Mouse (Mus musculus) forebrain, embryonic 14.5 days (tissue): Measurements from ENCODE around the gene Prkar2a. TPM values are rescaled to one million over a fixed set of nuclear protein-coding genes. Genes with fewer than 3 reads are reported as not detected.

ENCODE experiments used
- ATAC-seq: fragments of 200-750 bp; cut with Nextera tagmentation; 2 replicates; pipeline ENCODE4 v1.8.0; 2017; ENCODE audit warnings: mild to moderate bottlenecking, moderate library complexity
- DNase-seq: peaks from one replicate; pipeline ENCODE4 v3.0.0-alpha.2; 2015; ENCODE audit warnings: low spot score
- H3K27ac ChIP-seq: fragments of 300-500 bp; sonication (generic); 2 replicates; pipeline ENCODE4 v1.5.1; 2014; ENCODE audit warnings: low read depth, mild to moderate bottlenecking, control low read depth, low read length, moderate library complexity
- H3K27me3 ChIP-seq: fragments of 300-500 bp; sonication (generic); replicated peaks from 2 replicates; pipeline ENCODE4 v1.6.1; 2014; ENCODE audit warnings: low read length, control low read depth, mixed read lengths; ENCODE audit not compliant: control insufficient read depth, insufficient read depth
- H3K36me3 ChIP-seq: fragments of 300-500 bp; sonication (generic); 2 replicates; pipeline ENCODE4 v1.6.1; 2014; ENCODE audit warnings: low read length, control low read depth; ENCODE audit not compliant: control insufficient read depth, insufficient read depth
- H3K4me1 ChIP-seq: fragments of 300-500 bp; sonication (generic); 2 replicates; pipeline ENCODE4 v1.6.1; 2014; ENCODE audit warnings: antibody characterized with exemption, low read length, control low read depth; ENCODE audit not compliant: control insufficient read depth, insufficient read depth
- H3K4me2 ChIP-seq: fragments of 300-500 bp; sonication (generic); 2 replicates; pipeline ENCODE4 v1.6.1; 2014; ENCODE audit warnings: mild to moderate bottlenecking, control low read depth, low read length
- H3K4me3 ChIP-seq: fragments of 300-500 bp; sonication (generic); 2 replicates; pipeline ENCODE4 v1.5.1; 2014; ENCODE audit warnings: low read depth, low read length, control low read depth
- H3K9ac ChIP-seq: fragments of 300-500 bp; sonication (generic); 2 replicates; pipeline ENCODE4 v1.6.1; 2014; ENCODE audit warnings: mild to moderate bottlenecking, low read length, control low read depth, moderate library complexity
- H3K9me3 ChIP-seq: fragments of 300-500 bp; sonication (generic); replicated peaks from 2 replicates; pipeline ENCODE4 v1.6.1; 2016; ENCODE audit warnings: low read length, control low read depth, mixed read lengths; ENCODE audit not compliant: control insufficient read depth
- WGBS: fragments of 180-500 bp; shearing (Covaris S2); extraction: QIAGEN DNeasy Blood & Tissue Kit; methylation state at CpG from one replicate; pipeline ENCODE4 v1.1.7; 2014; 5-methylcytosine and 5-hydroxymethylcytosine counted together
- polyA plus RNA-seq: library from polyadenylated mRNA; unstranded; fragments of >200 nt; fragmentation: Nextera tagmentation; extraction: Ambion mirVana; gene quantifications from 2 replicates; pipeline ENCODE4 v1.2.1, GENCODE M21; 2014

The Prkar2a gene
- polyA plus RNA-seq, 1 experiment from 2014 or later = 32.4 TPM

- no peak for ATAC-seq
- Histone ChIP-seq H3K4me1 (0 out of 2 replicates have a peak, but pooled peaks cover 4% of the 10 kb centered on the region), H3K9ac (0 out of 2 replicates have a peak overlapping the region, but pooled peaks have one; percentile 21), H3K9me3 (no peaks in the 10 kb centered on the region), H3K4me2 (no peak overlapping the region), H3K36me3 (no peaks in the 10 kb centered on the region), H3K27ac (peak overlapping the region; percentile 39; the same call in 1 of the 2 replicates), H3K27me3 (no peaks in the 10 kb centered on the region), H3K4me3 (no peak overlapping the region)
- no peak for DNase-seq
- WGBS = 41% methylated on average over 12 of the region's 12 CpGs
These were observed 14.4 kb downstream of the Prkar2a start for GRCm38 (mm10) chr9:108703373-108704110.

GRCm38 (mm10) chr9:108704591-108704990 is 15.5 kb downstream of the Prkar2a start:
- Histone ChIP-seq H3K4me1 (0 out of 2 replicates have a peak, but pooled peaks cover 4% of the 10 kb centered on the region), H3K36me3 (no peaks in the 10 kb centered on the region), H3K27ac (no peak overlapping the region), H3K4me3 (no peak overlapping the region), H3K9me3 (no peaks in the 10 kb centered on the region), H3K4me2 (no peak overlapping the region), H3K9ac (no peak overlapping the region), H3K27me3 (no peaks in the 10 kb centered on the region)
- DNase-seq (no peak), ATAC-seq (no peak)
- 82% methylated on average over 7 of the region's 7 CpGs for WGBS

- H3K9me3 ChIP-seq = no peaks in the 10 kb centered on the region
- no peak overlapping the region for H3K4me3 ChIP-seq
- DNase-seq = no peak
- 92% methylated on average over 2 of the region's 2 CpGs for whole genome bisulfite sequencing
- no peak overlapping the region for H3K9ac ChIP-seq
- no peak overlapping the region for H3K27ac ChIP-seq
- no peak for ATAC-seq
- H3K4me1 ChIP-seq = 0 out of 2 replicates have a peak, but pooled peaks cover 4% of the 10 kb centered on the region
- H3K4me2 ChIP-seq = no peak overlapping the region
- no peaks in the 10 kb centered on the region for H3K27me3 ChIP-seq
- H3K36me3 ChIP-seq = no peaks in the 10 kb centered on the region
These were observed 18.1 kb downstream of the Prkar2a start for GRCm38 (mm10) chr9:108707212-108707611.

- H3K4me1 ChIP-seq = 0 out of 2 replicates have a peak, but pooled peaks cover 2% of the 10 kb centered on the region
- no peak overlapping the region for H3K9ac ChIP-seq
- H3K4me3 ChIP-seq = no peak overlapping the region
- H3K36me3 ChIP-seq = no peaks in the 10 kb centered on the region
- no peaks in the 10 kb centered on the region for H3K27me3 ChIP-seq
- H3K27ac ChIP-seq = no peak overlapping the region
- no peak overlapping the region for H3K4me2 ChIP-seq
- DNase-seq = no peak
- ATAC-seq = no peak
- no peaks in the 10 kb centered on the region for H3K9me3 ChIP-seq
- 92% methylated on average over 8 of the region's 8 CpGs for WGBS
These were observed 19.7 kb downstream of the Prkar2a start for GRCm38 (mm10) chr9:108708833-108709232.

- Histone ChIP-seq H3K27ac (no peak overlapping the region), H3K4me2 (no peak overlapping the region)
These were observed 21.7 kb downstream of the Prkar2a start for GRCm38 (mm10) chr9:108710767-108711166.

GRCm38 (mm10) chr9:108716199-108716598 is 27.1 kb downstream of the Prkar2a start:
- H3K27ac ChIP-seq = no peak overlapping the region
- ATAC-seq = no peak
- no peaks in the 10 kb centered on the region for H3K9me3 ChIP-seq
- WGBS = 89% methylated on average over 4 of the region's 4 CpGs
- H3K36me3 ChIP-seq = peaks cover 20% of the 10 kb centered on the region
- no peaks in the 10 kb centered on the region for H3K27me3 ChIP-seq
- no peak overlapping the region for H3K4me3 ChIP-seq
- DNase-seq = no peak
- H3K4me1 ChIP-seq = no peaks in the 10 kb centered on the region
- H3K9ac ChIP-seq = no peak overlapping the region
- H3K4me2 ChIP-seq = no peak overlapping the region

More at GRCm38 (mm10) chr9:108710767-108711166, 21.7 kb downstream of the Prkar2a start:
- H3K9me3 ChIP-seq = no peaks in the 10 kb centered on the region
- no peak overlapping the region for H3K4me3 ChIP-seq
- H3K36me3 ChIP-seq = no peaks in the 10 kb centered on the region
- no peaks in the 10 kb centered on the region for H3K27me3 ChIP-seq
- ATAC-seq = no peak
- H3K9ac ChIP-seq = no peak overlapping the region
- H3K4me1 ChIP-seq = no peaks in the 10 kb centered on the region
- DNase-seq = no peak
- WGBS = 83% methylated on average over 7 of the region's 7 CpGs

- Histone ChIP-seq H3K4me3 (no peak overlapping the region), H3K27me3 (no peaks in the 10 kb centered on the region), H3K4me2 (no peak overlapping the region), H3K9me3 (no peaks in the 10 kb centered on the region), H3K9ac (no peak overlapping the region), H3K4me1 (no peaks in the 10 kb centered on the region), H3K36me3 (peaks cover 24% of the 10 kb centered on the region; the same call in 1 of the 2 replicates), H3K27ac (no peak overlapping the region)
- no peak for ATAC-seq
- no peak for DNase-seq
- WGBS = 26% methylated on average over 2 of the region's 2 CpGs
These were observed 34.6 kb downstream of the Prkar2a start for GRCm38 (mm10) chr9:108723751-108724150.

GRCm38 (mm10) chr9:108726116-108726515 is 37.0 kb downstream of the Prkar2a start:
- H3K4me3 ChIP-seq = no peak overlapping the region
- DNase-seq (no peak), ATAC-seq (no peak)
- WGBS = 95% methylated on average over 5 of the region's 5 CpGs
- peaks cover 19% of the 10 kb centered on the region; the same call in 1 of the 2 replicates for H3K36me3 ChIP-seq
- H3K9me3 ChIP-seq = no peaks in the 10 kb centered on the region
- H3K4me1 ChIP-seq = no peaks in the 10 kb centered on the region
- no peak overlapping the region for H3K27ac ChIP-seq
- no peaks in the 10 kb centered on the region for H3K27me3 ChIP-seq
- H3K4me2 ChIP-seq = no peak overlapping the region
- no peak overlapping the region for H3K9ac ChIP-seq

- H3K27ac ChIP-seq = no peak overlapping the region
- DNase-seq = peak; percentile 20
- H3K4me2 ChIP-seq = no peak overlapping the region
- peaks cover 23% of the 10 kb centered on the region; the same call in 1 of the 2 replicates for H3K36me3 ChIP-seq
- H3K9me3 ChIP-seq = no peaks in the 10 kb centered on the region
- no peak for ATAC-seq
- no peak overlapping the region for H3K4me3 ChIP-seq
- H3K27me3 ChIP-seq = no peaks in the 10 kb centered on the region
- no peak overlapping the region for H3K9ac ChIP-seq
- H3K4me1 ChIP-seq = no peaks in the 10 kb centered on the region
These were observed 39.9 kb downstream of the Prkar2a start for GRCm38 (mm10) chr9:108729050-108729449.
